Mouse (Mus musculus) lung, embryonic 16.5 days (tissue): ENCODE measurements around the gene Mapkapk2. TPM values are rescaled to one million over a fixed set of nuclear protein-coding genes. Genes with fewer than 3 reads are reported as not detected.
"Not testable (repeated sequence)": the region's sequence is repeated elsewhere in the genome, so short reads cannot be mapped to it uniquely, and the experiment has no call there.

Source experiments
- ATAC-seq: fragments of 200-750 bp; cut with Nextera tagmentation; 2 replicates; pipeline ENCODE4 v1.8.0; 2017; ENCODE audit warnings: low read depth, mild to moderate bottlenecking, moderate library complexity
- H3K27ac ChIP-seq: fragments of 300-500 bp; sonication (generic); 2 replicates; pipeline ENCODE4 v1.5.1; 2014; ENCODE audit warnings: mild to moderate bottlenecking, control low read depth, low read length
- H3K27me3 ChIP-seq: fragments of 300-500 bp; sonication (generic); 2 replicates; pipeline ENCODE4 v1.6.1; 2014; ENCODE audit warnings: low read depth, low read length, mixed read lengths; ENCODE audit not compliant: control insufficient read depth, insufficient read depth
- H3K36me3 ChIP-seq: fragments of 300-500 bp; sonication (generic); 2 replicates; pipeline ENCODE4 v1.6.1; 2014; ENCODE audit warnings: low read length; ENCODE audit not compliant: control insufficient read depth, insufficient read depth
- H3K4me1 ChIP-seq: fragments of 300-500 bp; sonication (generic); replicated peaks from 2 replicates; pipeline ENCODE4 v1.6.1; 2014; ENCODE audit warnings: low read length, mixed read lengths; ENCODE audit not compliant: control insufficient read depth, insufficient read depth
- H3K4me2 ChIP-seq: fragments of 300-500 bp; sonication (generic); 2 replicates; pipeline ENCODE4 v1.6.1; 2014; ENCODE audit warnings: low read depth, low read length, control low read depth
- H3K4me3 ChIP-seq: fragments of 300-500 bp; sonication (generic); 2 replicates; pipeline ENCODE4 v1.5.1; 2014; ENCODE audit warnings: mild to moderate bottlenecking, low read length, control low read depth
- H3K9ac ChIP-seq: fragments of 300-500 bp; sonication (generic); 2 replicates; pipeline ENCODE4 v1.6.1; 2014; ENCODE audit warnings: low read length, control low read depth
- H3K9me3 ChIP-seq: fragments of 300-500 bp; sonication (generic); 2 replicates; pipeline ENCODE4 v1.6.1; 2016; ENCODE audit warnings: low read length; ENCODE audit not compliant: control insufficient read depth
- WGBS: fragments of 180-500 bp; shearing (Covaris S2); extraction: QIAGEN DNeasy Blood & Tissue Kit; methylation state at CpG from one replicate; pipeline ENCODE4 v1.1.7; 2014; 5-methylcytosine and 5-hydroxymethylcytosine counted together
- polyA plus RNA-seq: library from polyadenylated mRNA; unstranded; fragments of >200 nt; fragmentation: Nextera tagmentation; extraction: Ambion mirVana; gene quantifications from 2 replicates; pipeline ENCODE4 v1.2.1, GENCODE M21; 2015

Gene Mapkapk2
- polyA plus RNA-seq, result 28.7 and 41.3 TPM in 2 replicates

DNA sequence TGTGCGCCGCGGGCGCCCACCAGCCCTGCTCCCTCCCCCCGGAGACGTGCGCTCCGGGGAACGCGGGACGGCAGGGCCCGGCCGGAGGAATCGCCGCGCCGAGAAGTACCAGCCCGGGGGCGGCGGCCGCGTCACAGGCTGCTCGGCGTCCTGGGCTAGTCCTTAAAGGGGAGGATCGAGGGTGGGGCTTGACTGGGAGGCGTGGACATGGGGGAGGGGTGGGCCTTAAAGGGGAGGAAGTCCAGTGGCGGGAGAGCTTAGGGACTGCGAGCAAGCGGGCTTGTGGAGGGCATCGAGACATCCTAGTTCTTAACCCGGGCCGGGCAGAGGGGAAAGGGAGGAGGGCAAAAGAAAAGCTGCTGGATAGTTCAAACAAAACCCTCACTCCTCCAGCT lies at the start of gene Mapkapk2:
Gene Mapkapk2 (minus strand): TSS at position 127 of the 395 bp plus-strand sequence.
- peak within 1 kb of the TSS; percentile 97 for H3K27ac ChIP-seq
- peak within 1 kb of the TSS; percentile 85 for H3K9ac ChIP-seq
- H3K4me1 ChIP-seq, result peaks cover 36% of the 10 kb centered on the region
- under 1% methylated on average over 32 of the region's 32 CpGs for WGBS
- no peaks in the 10 kb centered on the region for H3K9me3 ChIP-seq
- peak within 1 kb of the TSS; percentile 78 for H3K4me3 ChIP-seq
- no peaks in the 10 kb centered on the region for H3K36me3 ChIP-seq
- peak within 1 kb of the TSS; percentile 72 for H3K4me2 ChIP-seq
- peak; percentile 95 for ATAC-seq
- H3K27me3 ChIP-seq, result no peaks in the 10 kb centered on the region

DNA sequence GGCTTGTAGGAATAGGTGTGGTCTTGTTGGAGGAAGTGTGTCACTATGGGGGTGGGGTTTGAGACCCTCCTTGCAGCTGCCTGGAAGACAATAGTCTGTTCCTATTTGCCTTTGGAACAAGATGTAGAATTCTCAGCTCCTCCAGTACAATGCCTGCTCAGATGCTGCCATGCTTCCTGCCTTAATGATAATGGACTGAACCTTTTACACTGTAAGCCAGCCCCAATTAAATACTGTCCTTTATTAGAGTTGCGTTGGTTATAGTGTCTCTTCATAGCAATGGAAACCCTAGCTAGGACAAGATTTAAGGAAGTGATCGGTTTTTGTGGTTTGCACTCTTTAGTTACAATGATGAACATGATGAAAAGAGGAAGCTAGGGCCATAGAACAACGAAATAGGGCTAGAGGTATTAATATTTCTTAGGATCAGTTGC lies 48.6 kb upstream of the Mapkapk2 start:
- no peaks in the 10 kb centered on the region for H3K27me3 ChIP-seq

GRCm38 (mm10) chr1:131145222-131145621 lies 47.6 kb upstream of the Mapkapk2 start:
- H3K9me3 ChIP-seq, ATAC-seq, H3K4me1 ChIP-seq, H3K4me3 ChIP-seq, H3K9ac ChIP-seq, H3K36me3 ChIP-seq, H3K27me3 ChIP-seq, H3K27ac ChIP-seq, H3K4me2 ChIP-seq: not testable (repeated sequence)
- 74% methylated on average over 3 of the region's 3 CpGs for WGBS

More for the DNA sequence above, 48.6 kb upstream of the Mapkapk2 start:
- no peaks in the 10 kb centered on the region for H3K4me1 ChIP-seq
- no peak for ATAC-seq
- H3K4me3 ChIP-seq, result no peak overlapping the region
- no peak overlapping the region for H3K4me2 ChIP-seq
- no peaks in the 10 kb centered on the region; the same call in 1 of the 2 replicates for H3K9me3 ChIP-seq
- no peak overlapping the region for H3K9ac ChIP-seq
- no peak overlapping the region for H3K27ac ChIP-seq
- WGBS, result 76% methylated on average over 3 of the region's 3 CpGs
- no peaks in the 10 kb centered on the region for H3K36me3 ChIP-seq

- Histone ChIP-seq H3K9me3 (no peaks in the 10 kb centered on the region; the same call in 1 of the 2 replicates), H3K4me1 (no peaks in the 10 kb centered on the region), H3K27ac (no peak overlapping the region), H3K36me3 (no peaks in the 10 kb centered on the region), H3K27me3 (no peaks in the 10 kb centered on the region), H3K4me2 (no peak overlapping the region), H3K9ac (no peak overlapping the region), H3K4me3 (no peak overlapping the region)
- ATAC-seq, result no peak
- WGBS, result 83% methylated on average over 1 of the region's 1 CpGs
Measured at GRCm38 (mm10) chr1:131142472-131142871, 44.8 kb upstream of the Mapkapk2 start.

GRCm38 (mm10) chr1:131141449-131141848 lies 43.8 kb upstream of the Mapkapk2 start:
- no peak overlapping the region for H3K4me2 ChIP-seq
- no peak for ATAC-seq
- no peak overlapping the region for H3K9ac ChIP-seq
- H3K4me1 ChIP-seq, result no peaks in the 10 kb centered on the region
- 36% methylated on average over 2 of the region's 2 CpGs for WGBS
- H3K27me3 ChIP-seq, result no peaks in the 10 kb centered on the region
- H3K36me3 ChIP-seq, result no peaks in the 10 kb centered on the region
- no peak overlapping the region for H3K4me3 ChIP-seq
- H3K9me3 ChIP-seq, result no peaks in the 10 kb centered on the region; the same call in 1 of the 2 replicates
- no peak overlapping the region for H3K27ac ChIP-seq

DNA sequence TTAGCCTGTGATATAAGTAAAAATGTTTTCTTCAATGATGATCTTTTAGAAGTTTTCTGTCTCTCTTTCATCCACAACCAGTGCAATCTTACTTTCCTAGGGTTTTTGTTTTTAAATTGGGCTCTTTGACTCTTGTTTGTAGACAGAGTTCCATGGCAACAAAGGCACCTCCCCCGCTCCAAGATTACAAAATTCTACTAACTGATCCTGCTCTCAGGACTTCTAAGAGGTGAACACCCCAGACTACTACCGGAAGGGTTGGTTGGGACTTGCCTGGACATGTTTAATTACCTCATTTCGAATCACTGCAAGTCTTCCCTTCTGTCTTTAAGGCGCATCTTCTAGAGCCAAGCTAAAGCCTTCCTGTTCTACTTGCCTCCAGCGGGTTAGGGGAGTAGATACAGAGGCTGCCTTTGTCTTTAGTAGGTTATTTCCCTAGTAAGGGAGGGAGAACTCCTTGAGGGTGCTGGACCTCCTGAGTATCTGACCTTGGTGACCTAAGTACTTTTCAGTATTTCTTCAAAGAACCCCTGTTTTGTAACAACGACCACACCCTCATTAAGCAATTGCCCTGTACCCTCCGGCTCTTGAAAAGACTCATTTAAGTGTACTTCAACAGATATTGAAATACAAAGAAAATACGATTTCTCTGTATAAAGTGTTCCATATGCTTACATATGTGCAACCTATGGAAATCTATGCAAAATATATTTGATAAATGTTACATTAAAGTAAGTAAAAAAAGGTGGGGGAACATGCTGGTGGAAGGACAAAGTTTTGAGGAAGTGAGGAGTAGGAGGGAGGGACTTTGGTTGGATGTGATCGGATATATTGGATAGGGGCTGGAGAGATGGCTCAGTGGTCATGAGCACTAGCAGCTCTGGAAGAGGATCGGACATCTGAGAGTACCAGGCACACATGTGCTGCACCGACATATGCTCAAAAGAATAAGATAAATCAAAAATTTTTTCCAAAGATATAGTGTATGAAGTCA lies 41.8 kb upstream of the Mapkapk2 start:
- 58% methylated on average over 11 of the region's 11 CpGs for WGBS
- Histone ChIP-seq H3K9me3 (no peaks in the 10 kb centered on the region; the same call in 1 of the 2 replicates), H3K4me1 (peaks cover 2% of the 10 kb centered on the region; the same call in 1 of the 2 replicates), H3K36me3 (no peaks in the 10 kb centered on the region), H3K4me3 (peak overlapping the region; percentile 72), H3K27me3 (no peaks in the 10 kb centered on the region), H3K4me2 (peak overlapping the region; percentile 97), H3K9ac (no peak overlapping the region; the same call in 1 of the 2 replicates), H3K27ac (no peak overlapping the region)
- no peak for ATAC-seq

GRCm38 (mm10) chr1:131138191-131139016 lies 40.8 kb upstream of the Mapkapk2 start, which contains the start of gene Dyrk3:
TSS of gene Dyrk3 (minus strand) at chr1:131138340.
- ATAC-seq, result peak; percentile 98
- H3K27ac ChIP-seq, result peak within 1 kb of the TSS; percentile 92
- 2% methylated on average over 49 of the region's 49 CpGs for WGBS
- peak within 1 kb of the TSS; percentile 97 for H3K4me2 ChIP-seq
- H3K9me3 ChIP-seq, result no peaks in the 10 kb centered on the region
- H3K4me3 ChIP-seq, result peak within 1 kb of the TSS; percentile 72
- no peaks in the 10 kb centered on the region for H3K36me3 ChIP-seq
- no peaks in the 10 kb centered on the region for H3K27me3 ChIP-seq
- H3K9ac ChIP-seq, result peak within 1 kb of the TSS; percentile 74
- peaks cover 2% of the 10 kb centered on the region; the same call in 1 of the 2 replicates for H3K4me1 ChIP-seq

GRCm38 (mm10) chr1:131137717-131138118 lies 40.1 kb upstream of the Mapkapk2 start:
- Histone ChIP-seq H3K4me1 (peaks cover 2% of the 10 kb centered on the region; the same call in 1 of the 2 replicates), H3K27ac (no peak overlapping the region), H3K4me2 (peak overlapping the region; percentile 97), H3K9ac (peak overlapping the region; percentile 71), H3K9me3 (no peaks in the 10 kb centered on the region), H3K36me3 (no peaks in the 10 kb centered on the region), H3K4me3 (peak overlapping the region; percentile 72), H3K27me3 (no peaks in the 10 kb centered on the region)
- ATAC-seq, result peak; percentile 70
- 0% methylated on average over 36 of the region's 36 CpGs for WGBS
